Mouse (Mus musculus) heart, postnatal 4 days (tissue): ENCODE results near the gene Zfp984. TPM values are rescaled to one million over a fixed set of nuclear protein-coding genes. Genes with fewer than 3 reads are reported as not detected.
A peak's percentile ranks its signal among the peaks of the same experiment; 100 is the strongest.
"Not testable (repeated sequence)": the region's sequence is repeated elsewhere in the genome, so short reads cannot be mapped to it uniquely, and the experiment has no call there.

Experiments used
- DNase-seq: peaks from one replicate; pipeline ENCODE4 v3.0.0; 2021
- total RNA-seq, 2 experiments: library from RNA; stranded (reverse); gene quantifications; 2 replicates each; pipeline ENCODE4 v1.2.3; 2021

Gene Zfp984
- total RNA-seq, result 1 to 10 TPM; 3.8 to 4.4 TPM

DNA sequence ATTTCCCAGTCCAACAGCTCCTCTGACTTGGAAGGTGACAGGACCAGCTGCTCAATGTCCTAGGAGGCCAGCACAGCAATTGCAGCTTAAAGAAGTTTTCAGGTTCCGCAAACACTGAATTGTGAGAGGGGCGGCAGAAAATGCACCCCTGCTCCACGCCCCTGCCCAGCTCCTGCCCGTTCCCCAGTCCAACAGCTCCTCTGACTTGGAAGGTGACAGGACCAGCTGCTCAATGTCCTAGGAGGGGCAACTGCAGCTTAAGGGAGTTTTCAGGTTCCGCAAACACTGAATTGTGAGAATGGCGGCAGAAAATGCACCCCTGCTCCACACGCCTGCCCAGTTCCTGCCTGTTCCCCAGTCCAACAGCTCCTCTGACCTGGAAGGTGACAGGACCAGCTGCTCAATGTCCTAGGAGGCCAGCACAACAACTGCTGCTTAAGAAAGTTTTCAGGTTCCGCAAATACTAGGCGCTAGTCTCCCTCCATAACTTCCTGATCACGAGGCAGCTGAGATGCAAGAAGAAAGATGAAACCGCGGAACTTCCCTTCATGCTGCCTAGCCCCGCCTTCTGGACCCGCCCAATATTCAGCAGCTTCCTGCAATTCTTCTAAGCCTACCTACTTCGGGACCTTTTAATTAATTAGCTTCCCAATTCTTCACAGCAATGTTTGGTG, at the start of gene Zfp984:
Gene Zfp984, minus strand, starts transcription at position 497 of the 674 bp plus-strand sequence.
- DNase-seq, result peak; percentile 38

DNA sequence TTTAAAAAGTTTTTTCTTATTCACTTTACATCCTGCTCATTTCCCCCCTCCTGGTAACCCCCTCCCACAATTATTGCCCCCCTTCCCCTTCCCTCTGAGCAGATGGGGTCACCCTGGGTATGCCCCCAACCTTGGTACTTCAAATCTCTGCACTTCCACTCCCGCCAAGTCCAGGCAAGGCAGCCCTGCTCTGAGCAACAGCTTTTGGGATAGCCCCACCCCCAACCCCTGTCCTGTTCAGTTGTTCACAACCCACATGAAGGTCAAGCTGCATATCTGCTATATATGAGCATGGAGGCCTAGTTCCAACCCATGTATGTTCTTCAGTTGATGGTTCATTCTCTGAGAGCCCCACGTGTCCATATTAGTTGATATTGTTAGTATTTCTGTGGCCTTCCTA, 41.2 kb upstream of the Zfp984 start:
- no peak for DNase-seq

DNA sequence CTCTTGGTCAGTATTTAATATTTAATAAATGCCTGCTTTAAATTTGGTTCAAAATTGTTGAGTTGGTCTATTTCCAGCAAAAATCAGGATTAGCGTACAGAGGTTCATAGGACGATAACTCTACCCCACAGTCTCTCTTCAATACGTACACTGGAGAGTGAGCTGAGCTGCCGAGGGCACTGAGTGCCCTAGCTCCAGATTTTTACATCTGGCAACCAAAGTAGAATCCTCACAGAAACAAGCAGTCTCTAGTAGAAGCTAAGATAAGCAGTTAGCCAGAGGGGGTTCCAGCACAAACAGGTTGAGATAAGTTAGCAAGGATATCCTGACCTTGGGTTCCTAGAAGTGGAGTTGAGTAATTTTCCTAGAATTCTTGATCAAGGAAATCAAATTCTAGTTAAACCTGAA, 39.0 kb upstream of the Zfp984 start:
- DNase-seq, result no peak

DNA sequence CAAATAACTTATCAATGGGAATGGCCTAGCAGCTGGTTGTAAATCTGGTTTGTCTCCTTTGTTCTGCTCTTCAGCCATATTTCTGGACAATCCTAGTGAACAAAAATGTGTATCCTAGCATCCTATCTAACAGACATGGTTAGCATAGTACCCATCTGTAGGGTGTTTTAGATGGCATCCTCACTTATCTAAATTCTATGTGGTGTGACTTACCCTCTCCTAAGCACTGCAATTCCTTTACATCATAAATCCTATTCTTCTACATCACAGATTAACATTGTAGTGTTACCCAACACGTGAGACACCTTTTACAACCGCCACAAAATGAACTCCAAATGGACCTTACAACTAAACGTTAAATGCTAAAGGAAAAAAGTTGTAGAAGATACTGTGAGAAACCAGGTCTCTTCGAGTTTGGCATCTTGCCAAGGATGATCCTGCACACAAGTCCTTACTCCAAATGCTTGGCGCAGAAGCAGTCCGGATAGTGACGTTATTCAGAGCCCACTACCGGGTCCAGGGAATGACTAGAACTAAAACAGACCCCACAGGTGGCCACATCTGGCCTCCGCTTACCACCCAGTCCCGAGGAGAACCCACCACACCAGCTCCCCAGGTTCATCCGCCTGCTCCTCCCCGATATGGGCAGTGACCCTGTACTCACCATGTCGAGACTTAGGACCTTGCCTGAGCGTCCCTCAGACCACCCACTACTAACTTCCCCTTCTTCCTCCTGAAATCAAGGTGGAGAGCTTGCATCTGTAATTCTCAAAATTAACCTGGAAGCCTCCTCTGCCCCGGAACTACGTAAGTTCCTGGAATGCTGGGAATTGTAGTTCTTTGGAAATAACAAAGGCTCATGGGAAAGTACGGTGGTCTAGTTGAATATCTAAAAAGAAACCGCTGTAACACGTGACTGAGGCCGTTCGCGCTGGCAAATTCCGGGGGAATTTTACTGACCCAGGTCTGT, 38.3 kb upstream of the Zfp984 start, which contains the start of gene Zfp933:
Gene Zfp933, minus strand, starts transcription at position 753 of the 970 bp plus-strand sequence.
- peak; percentile 65 for DNase-seq

DNA sequence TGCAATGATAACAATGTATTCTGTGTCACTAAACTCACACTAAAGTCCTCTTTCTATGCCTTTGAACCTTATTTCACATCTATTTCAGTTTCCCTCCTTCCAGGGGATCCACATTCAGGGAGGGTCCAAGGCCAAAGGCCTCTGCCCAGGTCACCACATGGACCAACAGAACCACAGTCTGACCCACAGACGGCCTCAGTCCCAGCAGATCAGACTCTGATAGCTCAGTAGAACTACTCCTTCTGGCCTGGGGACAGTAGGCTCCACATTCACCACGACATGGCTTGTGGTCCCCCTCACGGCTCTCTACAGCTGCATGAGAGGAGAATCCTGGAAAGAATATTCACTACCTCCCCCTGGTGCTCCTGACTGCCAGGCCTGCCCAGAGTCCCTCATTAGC, 33.3 kb upstream of the Zfp984 start:
- DNase-seq, result no peak

DNA sequence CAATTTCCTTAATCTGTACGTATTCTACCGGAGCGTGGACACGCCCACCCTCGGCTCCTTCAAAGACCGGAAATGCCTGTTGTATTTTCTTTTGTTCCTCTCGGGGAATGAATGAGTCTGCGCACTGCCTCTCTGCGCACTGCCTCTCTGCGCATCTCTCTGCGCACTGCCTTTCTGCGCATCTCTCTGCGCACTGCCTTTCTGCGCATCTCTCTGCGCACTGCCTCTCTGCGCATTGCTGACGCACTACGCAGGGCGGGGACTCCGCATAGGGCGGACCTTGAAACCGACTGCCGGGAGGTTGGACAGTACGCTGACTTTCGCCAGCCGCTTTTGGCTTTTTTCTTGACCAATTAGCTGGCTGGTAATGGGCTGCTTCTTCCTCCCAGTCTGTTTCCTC, 29.7 kb upstream of the Zfp984 start:
- DNase-seq, result peak; percentile 58

DNA sequence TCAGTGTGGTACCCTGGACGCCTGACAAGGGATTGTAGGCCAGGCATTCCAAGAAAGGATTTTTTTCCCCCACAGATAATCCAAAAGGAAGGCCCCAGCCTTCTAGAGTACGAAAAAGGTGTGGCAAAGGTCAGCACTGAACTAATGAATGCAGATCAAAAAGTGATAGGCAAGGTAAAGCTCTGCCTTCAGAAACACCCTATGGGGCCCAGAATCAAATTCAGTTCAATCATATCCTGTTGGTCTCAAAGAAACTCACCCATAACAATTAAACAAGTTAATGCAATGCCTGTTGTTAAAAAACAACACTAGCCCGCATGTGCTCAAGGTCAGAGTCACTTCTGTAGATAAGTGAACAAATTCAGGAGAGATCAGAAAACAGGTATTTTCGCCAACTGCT, 14.8 kb upstream of the Zfp984 start:
- no peak for DNase-seq

DNA sequence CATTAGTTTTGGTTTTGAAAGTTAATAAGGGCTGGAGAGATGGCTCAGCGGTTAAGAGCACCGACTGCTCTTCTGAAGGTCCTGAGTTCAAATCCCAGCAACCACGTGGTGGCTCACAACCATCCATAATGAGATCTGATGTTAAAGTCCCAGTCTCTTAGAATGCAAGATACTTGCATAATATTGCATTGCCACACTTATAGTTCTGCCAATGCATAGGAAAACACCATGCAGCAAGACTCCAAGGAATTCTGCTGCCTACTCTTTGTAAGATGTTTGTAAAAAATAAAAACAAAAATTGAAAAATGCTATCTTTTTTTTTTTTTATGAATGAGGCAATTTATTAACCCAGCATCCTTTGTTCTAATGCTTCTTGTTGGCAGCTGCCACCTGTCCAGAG, 11.8 kb upstream of the Zfp984 start:
- not testable (repeated sequence) for DNase-seq

DNA sequence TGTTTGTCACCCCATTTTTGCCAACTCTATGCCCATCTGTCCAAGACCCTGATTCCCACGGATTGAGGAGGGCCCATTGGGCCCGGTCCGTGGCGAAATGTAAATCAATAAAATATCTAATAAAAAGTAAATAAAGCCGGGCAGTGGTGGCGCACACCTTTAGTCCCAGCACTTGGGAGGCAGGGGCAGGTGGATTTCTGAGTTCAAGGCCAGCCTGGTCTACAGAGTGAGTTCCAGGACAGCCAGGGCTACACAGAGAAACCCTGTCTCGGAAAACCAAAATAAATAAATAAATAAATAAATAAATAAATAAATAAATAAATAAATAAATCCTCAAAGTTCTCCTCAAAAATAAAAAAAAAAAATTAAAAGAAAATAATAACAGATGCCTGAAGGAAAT, 10.1 kb upstream of the Zfp984 start:
- DNase-seq, result not testable (repeated sequence)

DNA sequence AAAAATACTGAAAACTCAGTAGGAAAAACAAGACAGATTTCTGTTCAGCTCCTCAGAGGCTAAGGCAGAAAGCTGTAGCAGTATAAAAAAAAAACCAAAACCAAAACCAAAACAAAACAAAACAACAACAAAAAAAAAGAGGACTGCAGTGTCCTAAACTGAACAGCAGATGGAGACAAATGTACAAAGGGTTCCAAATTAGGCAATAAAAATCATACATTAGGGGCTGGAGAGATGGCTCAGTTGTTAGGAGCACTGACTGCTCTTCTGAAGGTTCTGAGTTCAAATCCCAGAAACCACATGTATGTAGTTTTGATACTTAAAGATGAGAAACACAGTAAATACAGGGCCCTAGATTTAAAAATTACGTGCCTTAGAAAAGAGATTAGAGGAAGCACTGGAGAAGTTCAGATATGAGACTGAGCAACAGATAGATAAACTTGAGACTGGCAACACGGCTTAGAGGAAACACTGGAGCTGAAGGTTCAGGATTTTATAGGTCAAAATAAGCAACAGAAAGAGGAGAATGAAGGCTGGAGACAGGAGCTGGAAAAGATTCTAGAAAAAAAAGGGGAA, 5.1 kb upstream of the Zfp984 start:
- no peak for DNase-seq

DNA sequence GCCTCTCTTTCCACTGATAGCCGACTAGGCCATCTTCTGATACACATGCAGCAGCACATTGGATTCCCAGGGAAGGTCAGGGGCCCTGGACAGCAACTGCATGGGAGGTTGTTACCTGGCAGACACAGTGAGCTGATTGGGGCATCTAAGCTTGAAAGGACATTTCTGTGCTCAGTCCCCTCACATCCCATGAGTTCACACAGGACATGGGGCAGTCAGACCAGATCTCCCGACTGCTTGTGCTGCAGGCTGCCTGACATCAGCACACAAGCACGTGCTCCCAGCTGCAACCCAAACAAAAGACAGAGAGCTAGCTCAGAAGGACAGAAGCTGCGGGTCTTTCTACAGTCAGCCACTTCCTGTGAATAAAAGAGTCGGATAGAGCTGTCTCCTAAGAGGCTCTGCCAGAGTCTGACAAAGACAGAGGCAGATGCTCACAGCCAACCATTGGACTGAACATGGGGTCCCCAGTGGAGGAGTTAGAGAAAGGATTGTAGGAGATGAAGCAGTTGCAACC, 3.7 kb upstream of the Zfp984 start:
- DNase-seq, result no peak

DNA sequence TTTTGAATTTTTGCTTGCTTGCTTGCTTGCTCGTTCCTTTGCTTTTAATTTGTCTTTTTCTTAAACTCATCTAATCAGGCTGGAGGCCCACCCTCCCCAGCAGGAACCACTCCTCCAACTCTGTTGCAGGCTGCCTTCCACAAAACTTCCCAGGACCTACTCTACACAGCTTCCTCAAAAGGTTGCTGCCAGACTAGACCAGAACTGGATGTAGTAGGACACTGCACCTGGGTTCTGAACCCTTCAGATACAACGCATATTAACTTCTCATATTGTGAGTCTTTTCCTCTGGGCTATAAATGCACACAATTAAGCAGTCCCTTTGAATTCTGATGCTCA, 347 bp upstream of the Zfp984 start:
- not testable (repeated sequence) for DNase-seq

DNA sequence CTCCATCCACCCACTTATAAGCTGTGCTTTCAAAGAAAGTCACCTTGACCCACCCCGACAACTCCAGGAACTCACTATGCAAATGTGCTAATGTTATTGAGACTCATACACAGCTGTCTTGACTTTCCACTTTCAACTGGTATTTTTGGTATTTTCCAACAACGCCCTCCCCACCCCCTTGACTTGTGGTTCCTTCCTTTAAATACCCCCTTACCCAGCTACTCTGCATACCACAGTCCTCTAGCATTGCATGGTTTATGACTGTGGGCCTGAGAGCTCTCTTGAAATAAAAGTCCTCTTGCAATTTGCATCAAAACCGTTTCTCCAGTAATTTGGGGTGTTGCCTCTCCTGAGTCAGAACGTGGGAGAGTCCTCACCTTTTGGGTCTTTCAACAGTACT, 1.1 kb downstream of the Zfp984 start:
- not testable (repeated sequence) for DNase-seq

DNA sequence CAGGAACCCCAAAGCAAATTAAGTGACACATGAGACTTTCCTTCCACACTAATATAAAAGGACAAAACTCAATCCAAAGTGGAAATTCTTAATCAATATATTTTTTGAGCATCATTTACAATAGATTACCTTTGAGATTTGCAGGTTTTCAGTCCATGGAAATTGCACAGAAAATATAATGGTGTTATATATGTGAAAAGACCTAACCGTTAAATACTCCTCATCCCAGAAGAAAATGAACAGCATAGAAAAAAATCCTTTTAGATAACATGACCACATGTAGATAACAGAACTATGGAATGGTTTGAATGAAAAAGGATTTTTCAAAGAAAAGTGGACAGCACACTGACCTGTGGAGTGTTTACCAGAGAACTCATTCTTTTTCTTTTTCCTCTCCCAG, 14.3 kb downstream of the Zfp984 start:
- DNase-seq, result not testable (repeated sequence)

DNA sequence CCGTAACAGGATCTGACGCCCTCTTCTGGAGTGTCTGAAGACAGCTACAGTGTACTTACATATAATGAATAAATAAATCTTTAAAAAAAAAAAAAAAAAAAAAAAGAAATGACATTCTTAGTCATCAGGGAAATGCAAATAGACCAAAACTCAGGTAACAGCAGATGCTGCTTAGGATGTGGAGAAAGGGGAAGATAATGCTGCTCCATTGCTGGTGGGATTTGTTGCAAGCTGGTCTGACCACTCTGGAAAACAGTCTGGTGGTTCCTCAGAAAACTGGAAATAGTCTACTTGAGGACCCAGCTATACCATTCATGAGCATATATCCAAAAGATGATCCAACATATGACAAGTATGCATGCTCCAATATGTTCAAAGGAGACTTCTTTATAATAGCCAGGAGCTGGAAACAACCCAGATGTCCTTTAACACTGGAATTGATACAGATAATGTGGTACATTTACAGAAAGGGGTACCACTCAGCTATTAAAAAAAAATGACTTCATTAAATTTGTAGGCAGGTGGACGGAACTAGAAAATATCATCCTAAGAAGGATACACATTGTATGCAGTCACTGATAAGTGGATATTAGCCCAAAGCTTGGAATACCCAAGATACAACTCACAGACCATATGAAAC, 15.4 kb downstream of the Zfp984 start:
- not testable (repeated sequence) for DNase-seq

DNA sequence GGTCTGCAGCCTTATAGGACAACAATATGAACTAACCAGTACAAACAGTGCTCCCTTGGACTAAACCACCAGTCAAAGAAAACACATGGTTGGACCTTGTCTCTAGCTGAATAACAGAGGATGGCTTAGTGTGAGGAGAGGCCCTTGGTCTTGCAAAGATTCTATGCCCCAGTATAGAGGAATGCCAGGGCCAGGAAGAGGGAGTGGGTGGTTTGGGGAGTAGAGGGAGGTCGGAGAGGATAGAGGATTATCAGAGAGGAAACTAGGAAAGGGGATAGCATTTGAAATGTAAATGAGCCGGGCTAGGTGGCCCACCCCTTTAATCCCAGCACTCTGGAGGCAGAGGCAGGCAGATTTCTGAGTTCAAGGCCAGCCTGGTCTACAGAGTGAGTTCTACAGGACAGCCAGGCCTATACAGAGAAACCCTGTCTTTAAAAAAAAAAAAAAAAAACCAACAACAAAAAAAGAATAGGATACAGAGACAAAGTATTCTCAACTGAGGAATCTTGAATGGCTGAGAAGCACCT, 16.1 kb downstream of the Zfp984 start:
- DNase-seq, result not testable (repeated sequence)

DNA sequence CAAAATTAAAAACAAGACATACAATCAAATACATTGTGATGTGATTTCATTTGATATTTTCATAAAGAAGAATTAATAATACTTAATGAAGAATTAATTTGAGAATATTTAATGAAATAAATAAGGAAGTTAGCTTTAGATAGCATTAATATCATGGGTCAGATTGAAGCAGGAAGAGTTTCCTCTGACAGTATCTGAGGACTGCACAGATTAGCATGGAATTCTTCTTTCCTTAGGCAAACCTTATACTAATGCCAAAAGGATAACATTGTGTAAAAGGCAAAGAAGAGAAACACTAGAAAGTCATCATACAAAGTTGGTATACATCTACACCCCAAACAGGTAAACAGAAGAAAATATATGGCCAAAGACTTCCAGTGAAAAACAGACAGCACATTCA, 17.9 kb downstream of the Zfp984 start:
- DNase-seq, result not testable (repeated sequence)

DNA sequence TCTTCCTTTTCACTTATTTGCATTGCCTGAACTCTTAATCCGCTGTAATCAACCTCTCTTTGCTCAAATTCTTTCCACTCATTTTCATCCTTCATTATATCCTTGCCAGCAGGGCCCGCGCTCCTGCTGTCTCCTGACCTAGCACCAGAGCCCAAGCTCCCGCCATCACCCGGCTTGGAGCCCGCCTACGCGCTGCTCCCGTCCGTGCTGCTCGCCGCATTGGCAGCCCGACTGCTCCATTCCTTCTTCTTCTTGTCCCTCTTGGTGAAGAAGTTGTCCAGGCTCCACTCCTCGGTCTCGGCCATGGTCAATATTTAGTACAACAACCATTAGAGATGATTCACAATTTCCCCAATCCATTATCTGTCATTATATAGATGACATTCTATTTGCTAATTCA, 63.3 kb downstream of the Zfp984 start:
- DNase-seq, result not testable (repeated sequence)

DNA sequence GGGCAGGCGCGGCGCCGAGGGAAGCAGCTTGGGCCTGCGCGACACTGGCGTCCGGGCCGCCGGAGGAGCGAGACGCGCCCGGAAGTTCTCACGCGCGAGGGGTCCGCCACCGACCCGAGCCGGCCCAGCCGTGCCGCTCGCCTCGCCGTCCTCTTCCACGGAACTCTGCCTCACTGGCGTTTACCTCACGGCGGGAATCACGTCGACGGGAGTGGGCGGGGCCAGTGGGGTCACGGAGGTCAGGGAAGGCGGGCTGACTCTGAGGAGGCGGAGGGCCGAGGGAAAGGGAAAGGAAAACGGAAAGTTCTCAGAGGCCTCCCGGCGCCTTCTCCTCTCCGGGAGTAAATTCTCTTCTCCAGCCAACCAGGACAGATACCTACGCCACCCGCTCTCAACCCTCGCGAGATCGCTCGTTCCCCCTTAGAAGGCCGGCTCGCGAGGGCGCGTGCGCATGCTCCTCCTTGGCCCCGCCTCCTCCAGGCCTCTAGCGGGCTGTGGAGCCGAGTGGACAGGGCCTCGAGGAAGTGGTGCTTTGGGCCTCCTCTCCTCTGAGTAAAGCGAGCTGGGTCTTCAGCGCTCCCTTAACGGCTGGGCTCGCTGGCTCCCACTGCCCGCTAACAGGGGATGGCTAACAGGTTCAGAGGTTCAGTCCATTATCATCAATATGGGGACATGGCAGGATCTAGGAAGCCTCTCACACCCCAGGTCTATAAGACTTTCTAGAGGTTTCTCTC, 70.8 kb downstream of the Zfp984 start:
- DNase-seq, result not testable (repeated sequence)
